Mouse (Mus musculus) c-Kit-positive CD71-positive TER-119-negative erythroid progenitor cells, embryonic 14.5 days (primary cell): Measurements from ENCODE around the gene Bcar3.
"Not testable (repeated sequence)": the region's sequence is repeated elsewhere in the genome, so short reads cannot be mapped to it uniquely, and the experiment has no call there.

Experiments
- DNase-seq: peaks from one replicate; pipeline ENCODE4 v3.0.0-alpha.2; 2013; ENCODE audit warnings: low read depth

Gene Bcar3

GRCm38 (mm10) chr3:122293954-122294850, at the start of gene Bcar3:
Bcar3 (plus strand) TSS chr3:122294136.
- DNase-seq, result peak; percentile 86

- DNase-seq, result no peak
Observed at GRCm38 (mm10) chr3:122244759-122245158, 49.2 kb upstream of the Bcar3 start.

- DNase-seq, result peak; percentile 85
Observed at GRCm38 (mm10) chr3:122245215-122245877, 48.6 kb upstream of the Bcar3 start, which contains the start of gene Gclm. Gclm (plus strand) TSS chr3:122245557.

- no peak for DNase-seq
Observed at GRCm38 (mm10) chr3:122245878-122246332, 48.0 kb upstream of the Bcar3 start.

GRCm38 (mm10) chr3:122246406-122246805, 47.5 kb upstream of the Bcar3 start:
- DNase-seq, result no peak

GRCm38 (mm10) chr3:122246986-122247767, 46.8 kb upstream of the Bcar3 start:
- DNase-seq, result peak; percentile 75

- DNase-seq, result peak; percentile 63
Observed at GRCm38 (mm10) chr3:122247768-122248100, 46.2 kb upstream of the Bcar3 start.

GRCm38 (mm10) chr3:122252466-122253253, 41.3 kb upstream of the Bcar3 start:
- no peak for DNase-seq

GRCm38 (mm10) chr3:122254050-122254449, 39.9 kb upstream of the Bcar3 start:
- not testable (repeated sequence) for DNase-seq

- DNase-seq, result no peak
Observed at GRCm38 (mm10) chr3:122269986-122270385, 23.9 kb upstream of the Bcar3 start.

GRCm38 (mm10) chr3:122272565-122272964, 21.4 kb upstream of the Bcar3 start:
- DNase-seq, result not testable (repeated sequence)

- DNase-seq, result peak; percentile 45
Observed at GRCm38 (mm10) chr3:122273407-122274240, 20.3 kb upstream of the Bcar3 start.

GRCm38 (mm10) chr3:122274241-122275024, 19.5 kb upstream of the Bcar3 start, which contains the start of gene Dnttip2:
Dnttip2 (plus strand) TSS chr3:122274388.
- peak; percentile 91 for DNase-seq

- no peak for DNase-seq
Observed at GRCm38 (mm10) chr3:122275111-122275510, 18.8 kb upstream of the Bcar3 start.

- no peak for DNase-seq
Observed at GRCm38 (mm10) chr3:122287195-122287594, 6.7 kb upstream of the Bcar3 start.

- DNase-seq, result no peak
Observed at GRCm38 (mm10) chr3:122288613-122289195, 5.2 kb upstream of the Bcar3 start.

GRCm38 (mm10) chr3:122289344-122289743, 4.6 kb upstream of the Bcar3 start:
- DNase-seq, result not testable (repeated sequence)

- no peak for DNase-seq
Observed at GRCm38 (mm10) chr3:122290696-122291095, 3.2 kb upstream of the Bcar3 start.

GRCm38 (mm10) chr3:122291828-122292227, 2.1 kb upstream of the Bcar3 start:
- no peak for DNase-seq
